Mouse (Mus musculus) CD8-positive naive resting alpha-beta T cell, adult 2 months (primary cell): ENCODE data around the gene Slc12a9.

Experiments
- DNase-seq, 2 experiments: peaks; one replicate each; pipeline ENCODE4 v3.0.0; 2022; ENCODE audit warnings: low read depth in 2 of 2, low spot score in 2 of 2

The Slc12a9 gene

DNA sequence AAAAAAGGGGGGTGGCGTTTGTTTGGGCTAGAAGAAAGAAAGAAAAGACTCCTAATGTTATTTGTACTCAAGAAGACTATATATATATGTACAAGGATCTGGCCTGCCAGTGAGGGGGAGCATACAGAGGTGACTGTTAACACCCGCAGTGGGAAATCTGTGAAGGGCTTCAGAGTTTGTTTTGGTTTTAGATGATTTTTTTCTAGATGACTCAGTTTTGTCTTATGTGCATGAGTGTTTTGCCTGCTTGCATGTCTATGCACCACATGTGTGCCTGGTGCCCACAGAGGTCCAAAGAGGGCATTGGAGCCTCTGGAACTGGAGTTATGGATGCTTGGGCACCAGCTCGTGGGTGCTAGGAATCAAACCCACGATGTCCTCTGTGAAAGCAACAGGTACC is 13.6 kb upstream of the Slc12a9 start:
- DNase-seq: no peak

DNA sequence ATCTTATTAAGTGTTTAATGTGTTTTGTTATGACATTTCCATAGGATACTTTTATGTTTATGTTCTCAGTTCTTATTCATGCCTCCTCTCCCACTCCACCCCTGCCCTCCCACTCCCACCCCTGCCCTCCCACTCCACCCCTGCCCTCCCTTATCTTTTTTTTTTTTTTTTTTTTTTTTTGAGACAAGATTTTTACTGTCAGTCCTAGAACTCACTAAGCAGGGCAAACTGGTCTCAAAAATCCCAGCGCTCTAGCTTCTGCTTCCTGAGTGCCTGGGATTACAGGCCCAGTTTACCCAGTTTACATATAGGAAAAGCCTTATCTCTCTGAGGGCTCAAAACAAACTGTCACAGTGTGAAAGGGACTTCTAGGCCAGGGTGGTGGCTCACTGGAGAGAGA is 13.0 kb upstream of the Slc12a9 start:
- no peak for DNase-seq

DNA sequence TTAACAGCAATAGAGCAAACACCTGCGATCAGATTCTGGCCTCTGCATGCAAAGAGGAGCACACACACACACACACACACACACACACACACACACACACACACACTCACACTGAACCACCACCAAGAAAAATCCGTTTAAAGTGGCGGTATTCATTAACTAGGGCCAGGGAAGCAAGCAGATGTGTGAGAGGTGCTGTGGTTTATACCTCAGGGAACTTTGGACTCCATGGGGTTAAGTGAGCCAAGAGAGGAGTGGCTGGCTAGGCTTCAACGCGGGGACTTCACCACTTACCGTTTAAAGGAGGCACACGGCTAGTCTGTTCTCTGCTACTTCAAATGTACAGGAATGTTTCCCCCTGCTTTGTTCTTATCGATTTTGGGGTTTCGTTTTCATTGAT is 12.4 kb upstream of the Slc12a9 start:
- DNase-seq: no peak

DNA sequence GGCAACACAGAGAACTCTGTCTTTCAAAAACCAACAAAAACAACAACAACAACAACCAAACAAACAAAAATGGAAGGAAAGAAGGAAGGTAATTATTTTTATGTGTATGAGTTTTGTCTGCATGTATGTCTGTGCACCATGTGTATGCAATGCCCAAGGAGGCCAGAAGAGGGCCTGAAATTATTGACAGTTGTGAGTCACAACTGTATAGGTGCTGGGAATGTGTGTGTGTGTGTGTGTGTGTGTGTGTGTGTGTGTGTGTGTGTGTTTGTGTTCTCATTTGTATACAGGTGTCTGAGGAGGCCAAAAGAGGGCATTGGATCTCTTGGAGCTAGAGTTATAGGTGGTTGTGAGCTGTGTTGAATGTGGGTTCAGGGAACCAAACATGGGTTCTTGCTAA is 10.5 kb upstream of the Slc12a9 start:
- DNase-seq: no peak

DNA sequence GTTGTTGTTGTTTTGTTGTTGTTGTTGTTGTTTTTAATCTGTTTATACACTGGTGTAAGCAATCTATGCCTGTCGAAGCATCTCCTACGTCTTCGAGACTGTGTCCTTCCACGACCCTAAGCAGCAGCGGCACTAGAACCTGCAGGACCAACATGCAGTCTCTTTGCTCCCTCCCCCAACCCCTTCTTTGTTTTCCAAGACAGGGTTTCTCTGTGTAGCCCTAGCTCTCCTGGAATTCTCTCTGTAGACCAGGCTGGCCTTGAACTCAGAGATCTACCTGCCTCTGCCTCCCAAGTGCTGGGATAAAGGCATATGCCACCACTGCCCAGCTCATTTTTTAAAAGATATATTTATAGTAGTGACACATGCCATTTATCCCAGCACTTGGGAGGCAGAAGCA is 10.0 kb upstream of the Slc12a9 start:
- no peak for DNase-seq

DNA sequence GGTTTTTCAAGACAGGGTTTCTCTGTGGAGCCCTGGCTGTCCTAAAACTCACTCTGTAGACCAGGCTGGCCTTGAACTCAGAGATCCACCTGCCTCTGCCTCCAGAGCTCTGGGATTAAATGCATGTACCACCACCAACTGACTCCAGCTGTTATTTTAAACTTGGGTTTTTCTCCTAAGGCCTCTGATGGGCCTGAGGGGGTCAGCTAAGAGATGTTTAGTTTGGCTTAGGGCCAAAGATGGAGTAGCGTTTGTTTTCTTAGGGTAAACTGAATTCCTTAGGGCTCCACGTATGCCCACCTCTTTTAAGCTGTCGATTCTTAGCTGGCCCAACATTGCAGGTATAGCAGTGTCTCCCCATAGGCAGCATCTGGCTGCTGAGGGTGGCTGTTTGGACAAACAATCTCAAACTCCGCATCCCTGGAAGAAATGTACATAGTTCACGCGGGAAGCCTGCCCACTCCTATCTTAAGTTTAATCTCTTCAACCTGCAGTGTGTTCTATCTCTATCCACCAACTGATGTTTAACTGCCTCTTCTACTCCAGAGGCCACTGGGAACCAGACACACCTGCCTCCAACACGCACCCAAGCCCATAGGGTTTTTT is 9.1 kb upstream of the Slc12a9 start:
- no peak for DNase-seq

DNA sequence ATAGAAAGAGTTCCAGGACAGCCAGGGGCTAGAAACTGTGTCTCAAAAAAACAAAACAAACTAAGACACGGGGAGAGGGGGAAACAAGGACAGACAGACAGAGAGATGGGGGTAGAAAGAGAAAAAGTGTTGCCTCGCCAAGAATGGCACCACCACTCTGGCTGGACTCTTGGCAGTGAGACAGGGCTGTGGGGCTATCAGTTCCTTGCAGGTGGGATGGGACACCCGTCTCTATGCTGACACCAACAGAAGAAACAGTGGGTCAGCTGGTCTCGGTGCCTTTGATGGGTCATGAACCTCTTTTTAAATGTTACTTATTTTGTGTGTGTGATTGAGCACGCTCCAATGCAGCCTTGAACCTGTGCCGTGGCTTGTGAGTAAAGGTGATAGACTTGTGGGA is 6.8 kb upstream of the Slc12a9 start:
- no peak for DNase-seq

DNA sequence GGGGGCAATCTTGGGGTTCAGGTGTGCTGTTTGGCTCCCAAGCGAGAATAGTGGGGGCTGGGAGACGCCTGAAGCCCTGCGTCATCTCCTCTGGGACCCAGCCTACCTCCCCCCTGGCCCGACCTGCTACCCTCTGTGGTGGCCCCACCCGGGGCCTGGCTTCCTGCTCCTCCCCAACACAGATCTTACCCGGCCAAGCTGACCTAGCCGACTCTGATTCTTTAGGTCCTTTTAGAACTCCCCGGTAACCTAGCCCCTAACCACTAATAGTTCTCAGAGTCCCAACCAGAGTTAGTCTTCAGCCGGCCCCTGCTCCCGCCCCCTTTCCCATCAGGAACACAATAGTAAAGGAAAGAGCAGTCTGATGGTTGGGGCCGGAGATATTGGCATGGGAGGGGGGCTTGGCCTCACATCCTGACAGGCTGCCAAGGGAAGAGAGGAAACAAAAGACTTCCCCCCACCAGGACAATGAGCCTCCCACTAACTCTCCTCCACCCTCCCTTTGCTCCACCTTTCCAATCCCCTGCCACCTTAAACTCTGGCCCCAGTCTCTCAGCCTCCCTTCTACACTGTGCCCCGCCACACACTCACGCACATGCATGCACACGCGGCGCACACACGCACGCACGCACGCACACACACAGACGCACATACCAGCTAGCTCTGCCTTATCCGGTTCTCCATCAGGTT is 6.0 kb upstream of the Slc12a9 start:
- DNase-seq: no peak

DNA sequence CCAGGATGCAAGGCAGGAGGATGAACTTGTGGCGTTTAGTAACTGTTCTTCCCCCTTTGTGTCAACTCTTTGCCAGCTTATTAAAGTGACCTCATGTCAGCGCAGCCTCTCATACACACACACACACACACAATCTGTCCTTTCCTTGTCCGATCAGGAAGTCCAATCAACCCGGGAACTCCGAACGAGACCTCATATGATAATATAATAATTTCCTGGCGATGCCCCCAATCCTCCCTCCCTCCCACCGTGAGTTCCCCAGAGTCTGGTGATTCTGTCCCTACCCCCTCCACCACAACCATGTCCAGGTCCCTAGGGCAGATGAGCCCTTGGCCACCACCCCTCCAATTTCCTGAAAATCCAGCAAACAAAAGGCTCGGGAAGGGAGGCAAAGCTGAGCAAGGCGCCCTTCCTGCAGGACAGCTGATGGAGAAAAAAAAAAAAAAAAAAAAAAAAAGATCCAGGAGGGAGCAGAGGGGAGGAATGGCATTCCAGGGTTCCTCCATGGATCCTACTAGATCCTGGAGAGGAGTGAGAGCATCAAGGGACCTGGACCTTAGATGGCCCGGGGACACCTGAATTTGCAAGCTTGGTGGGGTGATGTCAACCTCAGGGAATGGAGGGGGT is 5.4 kb upstream of the Slc12a9 start:
- no peak for DNase-seq

DNA sequence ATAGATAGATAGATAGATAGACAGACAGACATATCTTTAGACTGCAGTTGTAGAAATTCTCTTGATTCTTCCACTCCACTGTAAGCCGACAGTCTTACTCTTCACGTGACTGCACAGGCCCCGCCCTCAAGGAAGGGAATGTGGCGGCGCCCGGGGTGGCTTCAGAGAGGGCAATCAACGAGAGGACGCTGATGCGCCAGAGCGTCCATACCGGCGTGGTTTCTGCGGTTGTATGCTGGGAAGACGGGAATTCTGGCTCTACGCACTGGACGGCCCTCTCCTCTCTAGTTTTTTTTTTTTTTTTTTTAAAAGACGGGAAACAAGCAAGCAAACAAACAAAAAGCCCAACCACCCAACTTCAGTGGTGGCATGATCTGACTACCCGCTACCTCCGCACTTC is 4.9 kb upstream of the Slc12a9 start:
- DNase-seq: peak in 1 of 2 experiments; percentile 39

DNA sequence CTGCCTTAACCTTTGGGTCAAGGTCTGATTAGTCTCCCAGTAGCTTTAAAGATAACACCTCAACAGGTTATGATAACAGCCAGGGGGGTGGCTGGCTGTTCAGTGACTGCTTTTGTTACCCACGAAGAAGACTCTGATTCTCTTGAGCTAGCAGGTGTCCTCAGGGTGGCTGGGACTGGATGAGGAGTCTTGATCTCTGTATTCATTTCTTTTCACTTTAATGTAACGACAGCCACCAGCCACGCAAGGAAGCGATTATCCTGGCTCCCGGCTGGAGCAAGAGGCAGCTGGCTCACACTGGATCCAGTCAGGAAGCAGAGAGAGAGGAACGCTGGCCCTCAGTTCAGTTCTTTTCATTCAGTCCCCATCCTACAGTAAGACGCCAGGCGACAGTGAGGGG is 3.8 kb upstream of the Slc12a9 start:
- DNase-seq: no peak

DNA sequence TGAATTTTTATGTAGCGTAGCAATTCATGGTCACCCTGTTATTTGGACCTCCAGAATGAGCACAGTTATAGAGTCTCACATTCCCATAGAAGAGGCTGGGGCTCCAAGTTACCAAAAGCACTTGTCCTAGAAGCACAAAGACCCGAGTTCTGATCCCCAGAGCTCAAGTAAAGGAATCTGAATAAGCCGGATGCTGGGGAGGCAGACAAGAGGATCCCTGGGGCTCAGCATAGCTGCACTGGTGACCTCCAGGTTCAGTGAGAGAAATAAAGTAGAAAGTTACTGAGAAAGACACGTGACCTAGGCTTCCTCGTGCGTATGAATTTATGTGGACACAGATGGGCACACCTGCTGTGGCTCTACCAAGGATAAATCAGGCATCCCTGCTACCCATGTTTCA is 1.7 kb upstream of the Slc12a9 start:
- no peak for DNase-seq

DNA sequence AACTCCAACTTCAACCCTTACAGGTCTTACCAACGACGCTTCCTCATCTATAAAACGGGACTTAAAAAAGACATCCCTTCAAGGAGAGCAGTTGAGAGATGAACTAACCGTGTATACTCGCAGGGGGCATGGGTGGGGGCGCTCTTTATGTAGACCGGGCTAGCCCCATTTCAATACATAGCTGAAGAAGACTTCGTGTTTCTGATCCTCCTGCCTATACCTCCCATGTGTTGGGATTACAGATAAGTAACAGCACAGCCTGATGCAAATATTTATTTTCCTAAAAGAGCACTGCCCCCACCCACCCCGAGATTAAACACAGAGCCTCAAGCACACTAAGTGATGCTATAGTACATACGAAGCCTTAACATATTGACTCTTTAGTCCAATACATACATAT is 920 bp upstream of the Slc12a9 start:
- DNase-seq: no peak

DNA sequence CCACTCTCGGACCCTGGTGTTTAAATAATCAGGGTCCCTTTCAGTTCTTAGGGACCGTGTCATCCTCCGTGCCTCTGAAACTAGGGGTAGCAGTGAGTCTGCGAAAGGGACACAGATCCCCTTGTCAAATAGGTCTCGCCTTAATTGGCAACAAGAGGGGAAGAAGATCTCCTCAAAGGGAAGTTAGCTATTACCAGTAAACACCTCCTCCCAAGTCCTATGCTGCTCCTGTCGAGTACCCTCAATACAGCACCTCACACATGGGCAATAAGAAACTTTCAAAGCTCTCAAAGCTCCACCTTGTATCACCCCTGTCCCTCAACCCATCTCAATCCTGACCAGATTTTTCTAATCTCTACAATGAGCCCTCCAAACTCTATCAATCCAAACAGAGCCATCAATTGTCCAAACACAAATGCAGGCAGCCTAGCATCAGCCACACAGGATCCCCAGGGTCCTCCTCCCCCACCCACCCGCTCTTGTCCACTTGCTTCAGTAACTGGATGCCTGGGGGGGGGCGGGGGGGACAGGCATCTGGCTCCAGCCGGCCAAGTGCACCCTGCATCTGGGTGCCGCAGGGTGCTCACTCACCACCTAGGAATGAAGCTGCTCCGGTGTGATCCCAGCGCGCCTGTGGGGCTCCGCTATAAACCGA is 413 bp downstream of the Slc12a9 start:
- DNase-seq: no peak

DNA sequence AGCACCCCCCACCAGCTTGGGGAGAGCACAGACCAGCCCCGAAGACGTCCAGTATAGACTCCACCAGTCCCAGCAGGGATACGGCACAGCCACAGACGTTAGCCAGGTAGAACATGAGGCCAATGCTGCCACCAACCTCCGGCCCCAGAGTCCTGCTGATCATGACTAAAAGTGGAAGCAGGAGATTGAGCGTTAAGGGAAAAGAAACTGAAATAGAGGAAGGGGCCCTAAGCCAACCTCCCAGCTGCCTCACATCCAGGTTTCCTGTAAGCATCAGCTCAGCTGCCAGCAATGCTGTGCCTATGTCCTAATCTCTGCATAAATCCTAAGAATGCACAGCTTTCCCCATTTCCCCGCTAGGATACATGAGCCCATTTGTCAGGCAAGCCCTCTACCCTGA is 2.5 kb downstream of the Slc12a9 start:
- no peak for DNase-seq

DNA sequence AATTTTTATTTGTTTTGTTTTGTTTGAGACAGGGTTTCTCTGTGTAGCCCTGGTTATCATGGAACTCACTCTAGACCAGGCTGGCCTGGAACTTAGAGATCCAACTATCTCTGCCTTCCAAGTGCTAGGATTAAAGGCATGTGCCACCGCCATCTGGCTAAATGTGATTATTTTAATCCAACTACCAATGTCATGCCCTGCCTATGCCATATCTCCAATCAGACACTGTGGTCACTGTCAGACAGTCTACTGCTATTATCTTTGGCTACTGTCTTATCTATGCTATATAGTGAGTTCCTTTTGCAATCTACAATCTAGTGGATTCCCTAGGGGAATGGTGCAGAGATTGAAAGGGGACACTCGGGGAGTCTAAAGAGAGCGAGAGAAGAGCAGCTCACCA is 12.4 kb downstream of the Slc12a9 start:
- DNase-seq: no peak

DNA sequence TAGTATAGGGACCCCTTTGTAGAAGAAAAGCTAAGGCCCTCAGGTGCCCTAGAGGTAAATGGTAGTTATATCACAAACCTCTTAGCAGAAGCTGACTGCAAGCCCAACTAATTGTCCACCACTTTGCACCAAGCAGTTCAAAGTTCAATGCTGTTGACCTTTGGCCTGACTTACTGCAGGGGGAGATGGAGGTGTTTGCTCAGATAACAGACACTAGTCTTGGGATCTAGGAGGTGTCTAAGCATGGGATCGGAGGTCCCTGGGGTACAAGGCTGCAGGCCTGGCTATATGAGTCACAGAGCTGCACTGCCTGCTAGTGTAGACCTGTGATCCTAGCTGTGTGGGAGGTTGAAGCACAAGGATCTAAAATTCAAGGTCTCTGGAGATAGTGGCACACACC is 14.8 kb downstream of the Slc12a9 start:
- no peak for DNase-seq

DNA sequence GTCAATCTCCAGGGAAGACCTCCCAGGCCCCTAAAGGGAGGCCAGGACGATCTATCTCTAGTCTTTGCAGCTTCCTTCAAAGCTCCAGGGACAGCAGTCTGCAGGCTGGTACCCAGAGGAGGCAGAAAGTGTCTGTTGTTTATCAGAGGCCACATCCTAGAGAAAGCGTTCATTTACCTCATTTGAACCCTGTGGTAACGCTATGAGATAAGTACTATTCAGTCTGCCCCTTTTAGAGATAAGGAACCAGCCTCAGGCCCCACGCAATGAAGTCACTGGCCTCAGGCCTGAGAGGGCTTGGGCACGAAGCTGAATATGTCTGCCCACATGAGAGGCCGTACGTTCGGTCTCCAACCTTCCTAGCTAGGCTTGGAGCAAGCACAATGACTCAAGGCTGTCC is 16.0 kb downstream of the Slc12a9 start:
- DNase-seq: no peak

DNA sequence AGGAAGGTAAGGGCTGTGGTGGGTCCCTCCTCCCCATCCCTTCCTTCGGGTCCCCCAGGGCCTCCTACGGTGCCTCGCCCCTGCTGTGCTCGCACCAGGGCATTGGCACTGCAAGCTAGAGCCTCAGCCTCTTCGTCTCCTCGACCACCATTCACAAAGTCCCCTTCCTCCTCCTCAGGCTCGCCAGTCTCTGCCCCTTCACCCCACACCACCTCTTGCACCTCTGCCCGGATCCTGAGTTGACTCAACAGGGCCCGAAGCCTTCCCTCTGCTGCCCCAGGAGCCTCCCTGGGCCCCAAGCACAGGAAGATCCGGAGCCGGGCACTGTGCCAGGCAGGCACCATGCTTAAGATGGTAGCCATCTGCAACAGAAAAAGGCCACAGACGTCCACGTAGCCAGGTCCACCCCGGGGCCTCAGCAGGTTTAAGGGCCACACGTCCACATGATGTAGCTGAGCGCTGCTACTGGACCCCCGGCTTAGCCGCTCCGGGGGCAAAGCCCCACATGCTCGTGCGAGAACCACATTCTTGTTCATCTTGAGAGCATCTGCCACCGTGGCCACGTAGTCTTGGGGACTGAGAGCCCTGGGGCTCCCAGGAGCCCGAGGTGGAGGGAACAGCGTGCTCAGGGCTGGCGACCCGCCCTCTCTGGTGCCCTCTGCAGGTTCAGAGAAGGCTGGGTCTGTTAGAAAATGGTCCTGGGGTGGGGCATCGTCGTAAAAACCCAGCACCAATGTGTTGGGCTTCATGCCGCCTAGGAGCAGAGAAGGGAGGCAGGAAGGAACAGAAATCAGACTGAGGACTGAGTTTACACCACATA is 18.1 kb downstream of the Slc12a9 start:
- DNase-seq: peak in 1 of 2 experiments; percentile 32

DNA sequence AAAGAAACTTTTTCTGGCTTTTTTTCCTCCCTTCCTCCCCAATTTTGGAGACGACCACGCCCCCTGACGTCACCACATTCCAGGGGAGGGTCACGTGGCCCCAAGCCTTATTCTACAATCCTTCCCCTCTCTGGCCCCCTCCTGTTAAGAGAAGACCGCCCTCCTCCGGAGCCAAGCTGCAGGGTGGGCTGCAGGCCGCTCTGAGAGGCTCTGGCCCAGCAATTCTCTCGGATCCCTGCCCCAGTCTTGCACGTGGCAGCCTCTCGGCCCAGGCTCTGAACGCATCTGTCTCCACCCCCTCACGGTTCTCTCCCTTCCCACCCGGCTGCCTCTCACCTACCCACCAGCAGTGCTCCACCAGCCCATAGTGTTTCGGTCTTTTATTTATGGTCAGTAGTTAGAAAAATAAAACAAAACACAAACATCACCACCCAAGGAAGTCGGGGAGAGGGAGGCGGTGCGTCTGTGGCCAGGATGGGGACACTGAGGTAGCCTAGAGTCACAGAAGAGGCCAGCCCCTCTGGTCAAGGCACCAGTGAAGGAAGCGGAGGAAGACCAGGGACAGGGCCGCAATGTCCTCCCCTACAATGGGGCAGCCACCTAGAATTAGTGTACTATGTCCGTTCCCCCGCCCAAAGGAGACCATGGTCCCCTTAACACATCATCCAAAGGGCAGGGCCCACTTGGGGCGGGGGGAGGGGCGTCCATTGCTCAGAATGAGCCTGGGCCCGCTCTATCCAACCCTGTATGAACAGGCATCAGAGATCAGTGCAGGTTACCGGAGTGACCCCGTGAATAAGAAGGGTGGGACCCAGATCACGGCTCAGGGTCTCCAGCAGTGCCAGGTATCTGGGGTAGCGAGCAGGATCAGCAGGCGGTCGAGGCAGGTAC is 19.0 kb downstream of the Slc12a9 start, which contains the start of gene Trip6:
Trip6 (minus strand) TSS at position 212 of the 891 bp plus-strand sequence.
- no peak for DNase-seq
